Mouse (Mus musculus) fat pad, adult 2 months (tissue): ENCODE data around the gene Myh14.

Experiments used
- DNase-seq: peaks from one replicate; pipeline ENCODE4 v3.0.0-alpha.2; 2011; ENCODE audit warnings: low read depth, low spot score; ENCODE audit errors: extremely low read depth

Myh14 gene

GRCm38 (mm10) chr7:44674511-44674910, 3.9 kb upstream of the Myh14 start:
- DNase-seq, result no peak

GRCm38 (mm10) chr7:44672193-44672592, 1.6 kb upstream of the Myh14 start:
- DNase-seq, result no peak

- no peak for DNase-seq
These were observed 1.5 kb downstream of the Myh14 start for GRCm38 (mm10) chr7:44669103-44669502.

GRCm38 (mm10) chr7:44667996-44668738, 2.5 kb downstream of the Myh14 start:
- DNase-seq, result no peak

DNA sequence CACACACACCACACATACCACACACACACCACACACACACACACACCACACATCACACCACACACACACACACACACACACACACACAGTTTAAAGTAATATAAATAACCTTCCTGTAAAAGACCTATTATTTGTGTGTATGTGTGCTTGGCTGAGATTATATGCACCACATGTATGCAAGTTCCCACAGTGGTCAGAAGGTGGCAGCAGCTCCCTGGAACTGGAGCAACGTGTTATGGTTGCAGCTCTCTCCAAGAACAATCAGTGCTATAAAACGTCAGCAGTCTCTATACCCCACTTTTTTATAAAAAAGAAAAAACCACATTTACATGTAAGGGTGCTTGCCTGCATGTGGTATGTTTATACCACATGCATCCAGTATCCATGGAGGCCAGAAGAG, 4.2 kb downstream of the Myh14 start:
- no peak for DNase-seq

- no peak for DNase-seq
These were observed 5.9 kb downstream of the Myh14 start for GRCm38 (mm10) chr7:44664731-44665130.

DNA sequence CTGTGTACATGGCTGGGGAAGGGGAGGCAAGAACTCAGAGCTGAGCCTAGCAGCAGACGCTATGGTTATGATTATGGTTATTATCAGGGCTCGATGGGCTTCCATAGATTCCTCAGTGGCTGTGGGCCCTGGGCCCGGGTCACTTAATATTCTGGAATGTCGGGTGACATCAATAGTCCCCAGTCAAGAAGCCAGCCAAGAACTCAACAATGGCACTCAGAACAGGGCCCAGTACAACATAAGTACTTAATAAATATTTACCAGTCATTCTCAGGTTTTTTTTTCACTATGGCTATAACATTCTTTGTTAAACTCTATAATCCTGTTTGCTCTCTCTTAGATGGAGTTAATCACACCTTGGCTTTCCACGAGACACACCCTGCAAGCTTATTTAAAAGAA, 7.1 kb downstream of the Myh14 start:
- no peak for DNase-seq

DNA sequence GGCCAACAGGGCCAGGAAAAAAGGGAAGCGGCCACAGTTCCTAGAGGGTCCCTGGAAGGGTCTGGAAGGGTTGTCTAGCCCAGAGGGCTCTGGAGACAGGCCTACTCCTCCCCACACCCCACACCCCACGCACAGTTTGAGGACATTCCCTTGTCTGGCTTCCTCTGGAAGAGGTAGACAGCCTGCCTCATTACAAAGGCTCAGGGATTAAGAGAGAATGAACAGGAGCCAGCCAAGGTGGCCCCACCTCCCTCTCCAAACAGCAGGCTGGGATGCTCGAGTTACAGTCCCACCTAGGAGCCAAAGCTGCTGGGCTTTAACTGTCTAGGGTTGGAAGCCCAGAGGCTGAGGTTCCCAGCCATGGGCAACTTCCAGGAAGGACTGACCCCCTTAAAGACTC, 8.1 kb downstream of the Myh14 start:
- DNase-seq, result no peak

- DNase-seq, result no peak
These were observed 8.5 kb downstream of the Myh14 start for GRCm38 (mm10) chr7:44662168-44662567.

GRCm38 (mm10) chr7:44661219-44661618, 9.4 kb downstream of the Myh14 start:
- DNase-seq, result no peak

- no peak for DNase-seq
These were observed 15.1 kb downstream of the Myh14 start for GRCm38 (mm10) chr7:44655504-44655903.

- DNase-seq, result no peak
These were observed 16.9 kb downstream of the Myh14 start for GRCm38 (mm10) chr7:44653773-44654172.

DNA sequence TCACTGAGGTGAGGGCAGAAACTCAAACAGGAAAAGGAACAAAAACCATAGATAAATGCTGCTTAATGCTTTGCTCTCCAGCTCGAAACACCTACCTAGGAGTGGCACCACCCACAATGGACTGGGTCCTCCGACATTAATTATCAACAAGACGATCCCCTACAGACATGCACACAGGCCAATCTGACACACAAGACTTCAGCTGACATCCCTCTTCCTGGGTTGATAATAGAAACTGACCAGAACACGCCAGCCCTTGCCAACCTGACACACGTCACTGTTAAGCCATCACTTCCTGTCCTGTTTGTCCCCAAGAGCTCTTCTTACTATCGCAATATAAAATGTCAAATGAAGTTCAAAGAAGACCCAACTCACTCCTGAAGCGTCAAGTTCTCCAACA, 19.2 kb downstream of the Myh14 start:
- DNase-seq, result no peak

- no peak for DNase-seq
These were observed 20.7 kb downstream of the Myh14 start for GRCm38 (mm10) chr7:44649990-44650389.

DNA sequence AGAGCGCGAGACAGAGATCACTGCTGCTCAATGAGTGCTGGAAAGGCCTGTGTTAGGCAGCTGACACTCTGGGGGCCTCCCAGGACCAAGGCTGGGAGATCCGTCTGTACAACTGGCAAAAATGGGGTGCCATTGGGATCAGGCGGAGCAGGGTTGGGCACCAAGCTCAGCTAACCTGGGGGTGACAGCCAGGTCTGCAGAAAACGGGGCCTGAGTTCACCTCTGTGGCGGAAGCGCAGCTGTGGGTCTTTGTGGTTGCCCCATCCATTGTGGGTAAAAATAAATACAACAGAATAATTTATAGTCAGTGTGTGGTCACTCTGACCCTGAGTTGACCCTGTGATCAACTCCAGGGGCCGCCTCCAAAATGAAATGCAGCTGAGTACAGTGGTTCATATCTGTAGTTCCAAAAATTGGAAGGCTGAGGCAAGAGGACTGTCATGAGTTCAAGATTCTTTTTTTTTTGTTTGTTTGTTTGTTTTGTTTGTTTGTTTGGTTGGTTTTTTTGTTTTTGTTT, 21.5 kb downstream of the Myh14 start:
- no peak for DNase-seq

GRCm38 (mm10) chr7:44647729-44648128, 22.9 kb downstream of the Myh14 start:
- no peak for DNase-seq

GRCm38 (mm10) chr7:44647042-44647724, 23.5 kb downstream of the Myh14 start:
- no peak for DNase-seq

- DNase-seq, result no peak
These were observed 24.7 kb downstream of the Myh14 start for GRCm38 (mm10) chr7:44645951-44646350.

GRCm38 (mm10) chr7:44645256-44645655, 25.4 kb downstream of the Myh14 start:
- peak; percentile 43 for DNase-seq

DNA sequence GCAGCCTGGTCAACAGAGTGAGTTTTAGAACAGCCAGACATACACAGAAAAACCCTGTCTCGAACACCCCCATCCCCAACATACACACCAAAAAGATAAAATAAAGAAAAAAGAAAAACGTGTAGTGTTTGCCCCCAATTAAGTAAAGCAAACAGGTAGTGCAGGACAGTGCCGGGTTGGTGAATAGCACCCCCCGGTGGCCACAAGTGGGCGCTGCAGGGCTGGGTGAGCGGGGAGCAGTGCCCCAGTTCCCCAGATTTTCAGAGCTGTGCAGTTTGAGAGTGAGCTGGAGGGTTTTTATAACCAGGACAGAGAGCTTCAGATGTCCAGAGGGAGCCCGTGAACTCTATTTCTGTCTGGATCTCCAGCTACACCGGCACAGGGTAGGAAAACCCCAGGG, 28.8 kb downstream of the Myh14 start:
- DNase-seq, result no peak

DNA sequence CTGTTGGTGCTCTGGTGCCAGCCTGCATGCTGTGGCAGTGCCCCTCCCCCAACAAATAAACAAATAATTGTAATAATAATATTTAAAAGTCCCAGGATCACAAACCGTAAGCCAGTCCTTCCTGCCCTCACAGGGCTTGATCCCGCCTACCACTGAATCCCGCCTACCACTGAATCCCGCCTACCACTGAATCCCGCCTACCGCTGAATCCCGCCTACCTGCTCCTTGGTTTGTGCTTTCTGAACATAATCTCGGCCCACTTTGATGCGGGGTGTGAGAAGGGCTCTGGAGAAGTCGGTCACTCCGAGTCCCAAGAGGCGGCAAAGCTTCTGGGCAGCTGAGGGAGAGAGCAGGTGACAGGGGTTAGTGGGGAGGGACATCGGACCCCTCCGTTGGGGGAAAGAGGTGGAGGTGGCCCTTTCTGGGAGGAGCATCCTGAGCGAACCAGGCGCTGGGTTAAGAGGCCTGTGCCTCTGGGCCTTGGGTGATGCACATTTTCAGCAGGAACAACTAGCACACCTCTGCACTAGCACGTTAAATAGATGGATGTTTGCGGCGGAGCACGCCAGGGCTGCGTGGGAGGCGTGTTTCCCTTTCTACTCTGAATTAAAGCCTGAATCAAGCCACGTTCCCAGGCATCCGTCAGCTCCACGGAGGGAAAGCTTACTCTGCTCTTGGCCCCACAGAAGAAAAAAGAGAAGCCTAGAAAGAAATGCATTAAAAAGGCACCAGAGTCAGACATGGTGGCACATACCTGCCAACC, 29.6 kb downstream of the Myh14 start:
- DNase-seq, result no peak

DNA sequence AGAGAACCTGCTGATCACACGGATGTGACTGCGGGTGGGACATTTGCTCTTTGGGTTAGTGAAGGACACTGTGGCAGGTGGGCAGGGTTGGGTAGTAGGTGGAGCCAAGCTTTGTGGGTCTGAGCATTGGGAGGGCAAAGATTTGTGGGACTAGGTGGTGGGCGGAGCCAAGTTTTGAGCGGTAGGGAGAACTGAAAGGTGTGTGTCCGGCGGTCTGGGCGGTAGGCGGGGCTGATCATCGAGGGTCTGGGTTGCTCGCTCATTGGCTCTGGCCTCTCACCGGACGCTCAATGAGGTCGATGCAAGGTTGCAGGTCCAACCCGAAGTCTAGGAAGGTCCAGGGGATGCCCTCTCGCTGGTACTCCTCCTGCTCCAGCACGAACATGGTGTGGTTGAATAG, 32.0 kb downstream of the Myh14 start:
- DNase-seq, result no peak
